Mouse (Mus musculus) C2C12 (cell line): Measurements from ENCODE around the gene Ube2z.

Source experiments
- CTCF ChIP-seq: IDR thresholded peaks from one replicate; pipeline ENCODE4 v1.5.1; 2011; ENCODE audit not compliant: control insufficient read depth, insufficient read depth, insufficient read length
- MAX ChIP-seq: IDR thresholded peaks from one replicate; pipeline ENCODE4 v1.6.1; 2011; ENCODE audit warnings: mild to moderate bottlenecking, control low read depth
- USF1 ChIP-seq: IDR thresholded peaks from one replicate; pipeline ENCODE4 v1.6.1; 2011; ENCODE audit warnings: low read depth, mild to moderate bottlenecking, control low read depth, moderate library complexity

DNA sequence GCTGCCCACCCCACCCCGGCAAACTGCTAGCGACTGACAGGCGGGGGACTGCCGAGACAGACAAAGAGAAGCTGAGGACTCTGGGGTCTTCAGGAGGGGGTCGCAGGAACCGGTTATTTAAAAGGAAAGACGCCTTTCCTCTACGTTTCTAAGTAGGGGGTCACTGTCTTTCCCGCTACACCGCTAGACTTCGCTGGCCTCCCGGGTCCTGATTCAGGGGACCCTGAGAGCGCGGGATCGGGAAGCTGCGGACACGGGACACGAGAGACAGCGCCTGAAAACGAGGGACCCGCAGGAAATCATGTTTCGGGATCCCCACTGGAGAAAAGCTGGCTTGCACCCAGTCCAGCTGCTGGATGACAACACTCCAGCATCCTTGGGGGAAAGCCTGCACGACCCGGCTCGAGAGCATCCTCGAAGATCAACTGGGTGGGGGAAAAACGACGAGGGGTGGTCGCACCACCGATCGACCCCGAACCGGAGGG, 58.8 kb downstream of the Ube2z start:
- TF ChIP-seq USF1 (no peak), CTCF (no peak), MAX (no peak)
